Mouse (Mus musculus) R1 (cell line): ENCODE measurements around the gene Myo10.

ENCODE experiments used
- DNase-seq: peaks from one replicate; pipeline ENCODE4 v3.0.0-alpha.2; 2018; ENCODE audit warnings: low read depth, low spot score

The Myo10 gene

GRCm38 (mm10) chr15:25719270-25719669 is 96.9 kb downstream of the Myo10 start:
- DNase-seq = no peak

- DNase-seq = no peak
Measured at GRCm38 (mm10) chr15:25720263-25720662, 97.9 kb downstream of the Myo10 start.

GRCm38 (mm10) chr15:25723281-25724113 is 101.2 kb downstream of the Myo10 start:
- DNase-seq = no peak

- peak; percentile 92 for DNase-seq
Measured at GRCm38 (mm10) chr15:25724549-25724948, 102.2 kb downstream of the Myo10 start.

DNA sequence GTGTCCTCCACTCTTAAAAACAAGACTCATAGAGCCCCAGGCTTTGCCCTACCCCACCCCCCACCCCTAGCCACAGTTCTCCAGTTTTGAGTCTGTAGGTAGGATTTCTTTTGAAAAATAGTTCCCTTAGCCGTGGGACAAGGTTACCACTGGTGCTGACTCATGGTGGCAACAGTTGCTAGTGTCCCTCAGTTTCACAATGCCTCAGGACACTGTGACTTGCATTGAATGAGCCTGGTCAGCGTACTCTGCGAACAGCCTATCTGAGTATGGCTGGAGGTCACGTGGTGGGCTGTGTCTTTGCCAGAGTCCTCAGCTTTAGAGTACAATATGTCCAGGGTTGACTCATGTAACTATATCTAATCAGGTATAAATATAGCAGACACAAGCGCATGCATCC is 104.5 kb downstream of the Myo10 start:
- DNase-seq = peak; percentile 36

DNA sequence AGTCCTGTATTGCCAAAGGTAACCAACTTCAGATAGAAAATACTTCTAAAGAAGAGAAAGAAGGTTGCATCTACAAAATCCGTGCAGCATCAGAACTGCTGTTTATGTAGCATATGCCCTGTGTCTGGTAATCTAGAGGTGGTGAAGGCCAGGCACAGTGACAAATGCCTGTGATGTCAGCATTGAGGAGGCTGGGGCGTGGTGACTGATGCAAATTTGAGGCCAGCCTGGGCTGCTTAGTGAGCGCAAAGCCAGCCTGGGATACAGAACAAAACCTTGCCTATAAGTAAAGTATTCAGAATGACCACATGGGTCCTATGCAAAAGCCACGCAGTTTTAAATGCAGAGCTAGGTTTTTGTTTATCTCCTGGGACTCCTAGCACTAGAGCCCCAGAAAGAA is 106.2 kb downstream of the Myo10 start:
- peak; percentile 79 for DNase-seq

DNA sequence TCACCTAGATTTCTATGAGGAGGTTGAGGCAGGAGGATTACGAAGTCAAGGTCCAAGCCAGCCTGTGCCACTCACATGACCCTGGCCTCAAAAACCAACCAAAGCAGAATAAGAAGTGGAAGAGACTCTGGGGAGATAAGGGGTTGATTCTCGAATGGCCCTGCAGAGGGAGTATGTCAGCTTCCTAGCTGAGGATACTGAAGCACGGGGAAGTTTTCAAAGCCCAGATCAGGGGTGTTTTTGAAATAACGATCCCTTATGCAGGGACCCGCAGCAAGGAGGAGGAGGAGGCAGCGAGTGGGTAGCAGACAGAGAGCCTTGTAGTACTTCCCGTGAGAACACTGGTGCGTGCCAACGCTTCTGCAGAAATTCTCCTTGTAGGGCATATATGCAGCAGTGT is 108.7 kb downstream of the Myo10 start:
- DNase-seq = peak; percentile 71

GRCm38 (mm10) chr15:25732758-25733428 is 110.6 kb downstream of the Myo10 start:
- peak; percentile 64 for DNase-seq

- no peak for DNase-seq
Measured at GRCm38 (mm10) chr15:25733739-25734430, 111.6 kb downstream of the Myo10 start.

GRCm38 (mm10) chr15:25736531-25736930 is 114.2 kb downstream of the Myo10 start:
- peak; percentile 74 for DNase-seq

GRCm38 (mm10) chr15:25740271-25740670 is 117.9 kb downstream of the Myo10 start:
- DNase-seq = peak; percentile 98

- DNase-seq = peak; percentile 67
Measured at GRCm38 (mm10) chr15:25742196-25742595, 119.9 kb downstream of the Myo10 start.

DNA sequence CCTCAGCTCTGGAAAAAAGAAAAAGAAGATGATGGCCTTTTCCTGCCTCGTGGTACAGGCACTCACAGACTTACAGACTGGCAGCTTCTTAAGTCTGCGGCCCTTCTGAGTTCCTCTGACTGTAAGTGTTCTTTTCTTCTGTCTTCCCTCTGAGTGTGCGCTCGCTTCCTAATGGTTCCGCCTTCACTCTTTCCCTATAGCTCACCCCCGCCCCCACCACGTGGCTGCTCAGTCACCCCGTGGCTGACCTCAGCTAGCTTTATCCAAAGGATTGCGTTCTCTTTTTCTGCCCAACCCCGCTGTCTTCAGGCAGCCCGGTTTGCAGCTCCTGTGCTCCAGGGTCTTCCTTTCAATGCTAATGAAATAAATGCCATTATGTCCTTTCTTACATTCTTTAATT is 129.2 kb downstream of the Myo10 start:
- DNase-seq = peak; percentile 86

GRCm38 (mm10) chr15:25752597-25752996 is 130.3 kb downstream of the Myo10 start:
- DNase-seq = peak; percentile 75

GRCm38 (mm10) chr15:25753003-25753402 is 130.7 kb downstream of the Myo10 start:
- peak; percentile 54 for DNase-seq

- DNase-seq = peak; percentile 95
Measured at GRCm38 (mm10) chr15:25753878-25754277, 131.6 kb downstream of the Myo10 start.

DNA sequence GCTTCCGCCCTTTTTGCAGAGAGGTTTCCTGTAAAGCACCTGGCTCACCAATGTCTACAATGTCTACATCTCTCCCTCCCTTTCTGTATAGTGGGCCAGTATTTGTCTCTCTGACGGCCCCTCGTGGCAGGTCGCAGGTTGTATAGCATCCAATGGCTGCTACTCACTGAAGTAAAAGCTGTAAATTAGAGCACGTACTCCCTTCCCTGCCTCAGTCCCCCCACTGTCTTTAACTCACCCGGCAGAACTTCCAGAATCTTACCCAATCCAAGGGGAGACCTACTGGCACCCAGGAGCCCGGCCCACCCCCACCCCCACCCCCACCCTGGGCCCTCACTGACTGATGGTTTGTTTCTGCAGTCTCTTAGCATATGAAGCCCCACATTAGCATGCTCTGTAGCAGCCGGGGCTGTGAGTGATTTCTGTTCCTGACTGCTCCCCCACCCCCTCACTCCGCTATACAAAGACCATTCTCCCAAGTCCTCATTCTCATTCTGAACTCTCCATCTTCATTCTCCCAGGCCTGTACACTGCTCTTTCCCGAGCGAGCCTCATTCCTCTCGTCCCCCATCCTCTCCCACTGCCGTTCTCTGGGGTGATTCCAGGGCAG is 132.1 kb downstream of the Myo10 start:
- peak; percentile 97 for DNase-seq

DNA sequence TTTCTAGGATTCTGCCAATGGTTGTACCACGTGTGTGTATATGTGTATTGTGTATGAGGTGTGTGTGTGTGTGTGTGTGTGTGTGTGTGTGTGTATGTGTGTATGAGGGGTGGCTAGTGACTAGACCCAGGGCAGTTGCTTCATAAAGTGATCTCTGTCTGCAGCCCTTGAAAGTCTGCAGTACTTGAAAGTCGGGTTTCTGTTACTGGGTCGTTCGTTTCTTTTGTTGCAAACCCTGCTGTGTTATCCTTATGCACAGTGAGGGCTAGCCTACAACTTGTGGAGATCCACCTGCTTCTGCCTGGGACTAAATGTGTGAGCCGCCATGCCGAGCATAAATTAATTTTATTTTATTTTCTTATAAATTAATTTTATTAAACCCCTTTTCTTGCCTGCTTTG is 133.2 kb downstream of the Myo10 start:
- DNase-seq = peak; percentile 76

DNA sequence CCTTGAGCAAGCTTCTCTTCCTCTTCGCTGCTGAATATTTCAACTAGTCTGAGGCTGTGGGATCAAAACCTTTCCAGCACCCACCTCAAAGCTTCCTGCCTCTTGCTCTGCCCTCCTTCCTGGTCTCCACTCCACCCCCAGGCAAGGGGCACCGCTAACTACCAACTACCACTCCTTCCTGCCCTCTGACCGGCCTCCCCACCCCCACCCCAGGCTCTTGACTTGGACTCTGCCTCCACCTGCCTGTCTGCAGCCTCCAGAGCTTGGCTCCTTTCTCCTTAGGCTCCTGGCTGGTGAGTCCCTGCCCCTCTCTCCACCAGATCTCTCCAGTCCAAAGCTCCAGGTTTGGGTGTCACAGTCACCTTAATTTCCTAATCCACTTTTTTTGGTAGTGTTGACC is 133.7 kb downstream of the Myo10 start:
- DNase-seq = peak; percentile 42

GRCm38 (mm10) chr15:25758037-25758436 is 135.7 kb downstream of the Myo10 start:
- peak; percentile 18 for DNase-seq

DNA sequence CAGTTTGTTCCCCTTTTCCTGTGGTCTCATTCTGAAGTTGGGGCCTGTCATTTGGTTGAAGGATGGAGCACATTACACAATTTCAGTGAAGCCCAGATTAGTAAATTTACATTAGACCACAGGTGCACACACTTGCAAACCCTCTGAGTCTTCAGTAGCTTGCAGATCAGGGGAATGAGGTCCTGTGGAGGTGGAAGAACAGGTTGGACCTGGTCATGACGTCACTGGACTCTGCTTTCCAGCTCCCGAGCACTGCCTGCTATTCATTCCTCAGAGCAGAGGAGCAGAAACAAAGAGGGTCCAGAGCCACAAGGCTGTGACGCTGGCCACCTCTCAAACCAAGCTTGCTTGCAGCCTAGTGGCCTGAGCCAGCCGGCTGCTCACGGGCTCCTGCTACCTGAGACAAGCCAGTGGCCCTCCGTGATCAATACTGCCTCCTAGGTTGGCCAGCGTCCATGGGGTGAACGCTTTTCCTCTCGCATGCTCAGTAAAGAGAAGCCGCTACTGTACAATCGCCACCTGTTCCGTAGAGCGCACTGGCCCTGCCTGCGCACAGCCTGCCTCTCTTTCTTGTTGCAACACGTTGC is 136.3 kb downstream of the Myo10 start:
- peak; percentile 87 for DNase-seq

GRCm38 (mm10) chr15:25760304-25760703 is 138.0 kb downstream of the Myo10 start:
- DNase-seq = no peak
